Mouse (Mus musculus): ENCODE measurements around the gene Scube1. TPM values are rescaled to one million over a fixed set of nuclear protein-coding genes. Genes with fewer than 3 reads are reported as not detected.

Scube1 gene
- total and polyA plus RNA-seq, 3 experiments = not detected

DNA sequence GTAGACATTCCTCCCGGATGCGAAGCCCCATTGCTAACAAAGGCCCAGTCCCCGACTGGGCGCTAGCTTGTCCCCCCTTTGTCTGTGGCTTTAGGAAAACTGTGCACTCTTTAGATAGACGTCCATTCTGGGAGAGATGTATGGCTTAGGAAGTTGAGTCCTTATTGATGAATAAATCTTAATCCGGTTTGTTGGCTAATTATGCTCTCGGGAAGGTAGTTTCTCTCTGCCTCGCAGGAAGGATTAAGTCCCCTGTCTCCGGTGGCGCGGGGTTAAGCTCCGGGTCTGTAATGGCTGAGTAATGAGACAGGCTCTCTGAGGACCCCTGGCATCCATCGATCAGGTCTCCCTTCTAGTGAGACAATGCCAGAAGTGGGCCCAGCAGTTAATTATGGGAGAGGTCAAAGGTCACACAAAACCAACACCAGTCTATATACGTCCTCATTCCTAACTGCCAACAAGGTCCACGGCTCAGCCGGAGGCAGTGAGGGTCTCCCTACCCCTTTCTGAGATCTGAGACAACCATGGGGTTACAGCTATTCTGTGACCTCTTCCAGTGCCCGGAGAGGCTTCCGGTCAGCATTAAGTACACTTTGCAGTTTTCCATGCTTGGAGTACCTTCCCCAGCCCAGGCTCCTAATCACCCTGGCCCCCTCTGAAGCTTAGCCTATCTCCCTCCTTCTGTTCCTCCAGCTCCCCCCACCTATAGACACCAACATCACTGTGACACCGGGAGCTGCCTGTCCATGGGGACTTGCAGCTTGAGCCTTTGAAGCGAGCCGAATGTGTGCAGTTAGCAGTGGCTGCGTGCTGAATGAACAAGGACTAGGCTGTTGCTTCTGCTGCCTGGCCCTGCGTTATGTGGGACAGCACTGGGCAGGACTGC, 14.7 kb downstream of the Scube1 start:
- no peak overlapping the region for H3K4me3 ChIP-seq (ENCODE audit: control insufficient read depth in 1 of 2, insufficient read depth in 1 of 2, low read depth in 2 of 2, low read length in 2 of 2)
- H3K27me3 ChIP-seq (ENCODE audit: control insufficient read depth in 1 of 2, insufficient read depth in 2 of 2, low read length in 2 of 2) = no peaks in the 10 kb centered on the region
- no peak overlapping the region for H3K9ac ChIP-seq (ENCODE audit: control insufficient read depth, low read depth, low read length, poor library complexity, severe bottlenecking)
- H3K79me2 ChIP-seq (ENCODE audit: control insufficient read depth, insufficient read depth, low read length, poor library complexity) = no peaks in the 10 kb centered on the region
- DNase-seq (ENCODE audit: low read depth, low spot score) = no peak
- no peaks in the 10 kb centered on the region for H3K9me3 ChIP-seq (replicated peaks; ENCODE audit: insufficient read depth, low read length)
- H3K4me1 ChIP-seq (ENCODE audit: control insufficient read depth in 1 of 2, insufficient read depth in 2 of 2, low read length in 2 of 2) = no peaks in the 10 kb centered on the region
- no peaks in the 10 kb centered on the region for H3K36me3 ChIP-seq (ENCODE audit: control insufficient read depth in 1 of 2, insufficient read depth in 2 of 2, low read length in 2 of 2)
- no peak for TF ChIP-seq HCFC1 (IDR thresholded peaks at IDR 0.05; ENCODE audit: low read depth, low read length)
- H3K27ac ChIP-seq (ENCODE audit: control insufficient read depth, low read depth, low read length) = no peak overlapping the region

DNA sequence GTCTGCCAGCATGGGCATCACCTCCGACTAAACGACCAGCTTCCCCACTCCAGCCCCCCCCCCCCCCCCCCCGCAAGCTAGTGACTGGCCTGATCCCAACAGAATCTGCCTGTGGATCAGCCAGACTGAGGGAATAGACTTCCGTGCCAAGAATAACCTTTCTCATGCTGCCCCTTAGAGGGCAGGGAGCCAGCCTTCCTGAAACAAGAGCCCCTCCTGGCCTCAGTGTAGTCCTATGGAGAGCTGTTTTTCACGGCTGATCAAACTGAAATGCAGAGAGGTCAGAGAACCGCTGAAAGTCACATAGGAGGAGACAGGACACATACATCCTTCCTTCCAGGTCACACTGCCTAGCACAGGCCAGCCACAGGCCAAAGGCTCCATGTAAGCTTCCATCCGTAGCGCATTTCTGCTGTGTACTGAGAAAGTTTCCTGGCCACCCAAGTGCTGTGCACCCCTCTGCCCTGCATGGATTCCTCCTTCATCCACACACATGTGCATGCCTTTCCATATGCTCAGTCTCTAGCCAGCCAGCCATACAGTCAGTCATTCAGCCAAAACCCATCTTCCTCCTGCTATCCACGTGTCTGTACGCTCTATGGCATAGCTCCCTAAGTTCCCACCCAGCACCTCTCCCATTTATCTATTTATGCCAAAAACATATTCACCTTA, 18.2 kb downstream of the Scube1 start:
- no peaks in the 10 kb centered on the region for H3K4me1 ChIP-seq (ENCODE audit: control insufficient read depth in 1 of 2, insufficient read depth in 2 of 2, low read length in 2 of 2)
- H3K9ac ChIP-seq (ENCODE audit: control insufficient read depth, low read depth, low read length, poor library complexity, severe bottlenecking) = no peak overlapping the region
- H3K79me2 ChIP-seq (ENCODE audit: control insufficient read depth, insufficient read depth, low read length, poor library complexity) = no peaks in the 10 kb centered on the region
- TF ChIP-seq ZNF384 (IDR thresholded peaks at IDR 0.05; ENCODE audit: low read depth, low read length) = no peak
- no peak for TF ChIP-seq CHD2 (IDR thresholded peaks at IDR 0.05; ENCODE audit: low read length)
- TF ChIP-seq SIN3A (IDR thresholded peaks at IDR 0.05; ENCODE audit: low read length) = no peak
- no peak for TF ChIP-seq MYB (IDR thresholded peaks at IDR 0.05; ENCODE audit: low read depth, low read length)
- no peak for TF ChIP-seq MEF2A (IDR thresholded peaks at IDR 0.05; ENCODE audit: extremely low read depth, insufficient replicate concordance, low read depth, low read length, poor library complexity, severe bottlenecking)
- no peak for TF ChIP-seq POLR2A (IDR thresholded peaks at IDR 0.05; ENCODE audit: control insufficient read depth in 1 of 2, insufficient read depth in 1 of 2, low read depth in 1 of 2, low read length in 2 of 2, poor library complexity in 1 of 2)
- H3K27me3 ChIP-seq (ENCODE audit: control insufficient read depth in 1 of 2, insufficient read depth in 2 of 2, low read length in 2 of 2) = no peaks in the 10 kb centered on the region
- H3K27ac ChIP-seq (ENCODE audit: control insufficient read depth, low read depth, low read length) = no peak overlapping the region
- H3K9me3 ChIP-seq (replicated peaks; ENCODE audit: insufficient read depth, low read length) = no peaks in the 10 kb centered on the region
- no peak overlapping the region for H3K4me3 ChIP-seq (ENCODE audit: control insufficient read depth in 1 of 2, insufficient read depth in 1 of 2, low read depth in 2 of 2, low read length in 2 of 2)
- no peaks in the 10 kb centered on the region for H3K36me3 ChIP-seq (ENCODE audit: control insufficient read depth in 1 of 2, insufficient read depth in 2 of 2, low read length in 2 of 2)
- DNase-seq (ENCODE audit: low read depth, low spot score) = no peak

DNA sequence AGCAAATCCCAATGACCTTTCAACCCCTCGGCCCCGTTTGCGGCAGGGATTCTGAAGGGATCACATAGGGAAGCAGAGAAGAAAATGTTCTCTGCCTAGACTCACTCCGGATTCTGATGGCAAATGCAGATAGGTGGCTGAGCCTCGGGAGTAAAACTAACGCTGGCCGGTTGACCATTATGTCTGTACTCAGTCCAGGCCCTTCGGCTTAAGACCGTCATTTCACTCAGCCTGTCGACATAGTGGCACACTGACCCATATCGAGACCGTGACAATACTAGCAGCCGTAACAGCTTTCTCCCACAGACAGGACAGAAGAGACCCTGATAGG, 24.3 kb downstream of the Scube1 start:
- Histone ChIP-seq H3K9me3 (replicated peaks; ENCODE audit: insufficient read depth, low read length) (no peaks in the 10 kb centered on the region), H3K79me2 (ENCODE audit: control insufficient read depth, insufficient read depth, low read length, poor library complexity) (no peaks in the 10 kb centered on the region), H3K36me3 (ENCODE audit: control insufficient read depth in 1 of 2, insufficient read depth in 2 of 2, low read length in 2 of 2) (no peaks in the 10 kb centered on the region), H3K4me1 (ENCODE audit: control insufficient read depth in 1 of 2, insufficient read depth in 2 of 2, low read length in 2 of 2) (no peaks in the 10 kb centered on the region), H3K27ac (ENCODE audit: control insufficient read depth, low read depth, low read length) (no peak overlapping the region), H3K27me3 (ENCODE audit: control insufficient read depth in 1 of 2, insufficient read depth in 2 of 2, low read length in 2 of 2) (no peaks in the 10 kb centered on the region), H3K4me3 (ENCODE audit: control insufficient read depth in 1 of 2, insufficient read depth in 1 of 2, low read depth in 2 of 2, low read length in 2 of 2) (no peak overlapping the region), H3K9ac (ENCODE audit: control insufficient read depth, low read depth, low read length, poor library complexity, severe bottlenecking) (no peak overlapping the region)
- DNase-seq (ENCODE audit: low read depth, low spot score) = no peak
- TF ChIP-seq UBTF (IDR thresholded peaks at IDR 0.05; ENCODE audit: borderline replicate concordance, insufficient read depth, low read depth, low read length) (no peak), USF1 (IDR thresholded peaks at IDR 0.05; ENCODE audit: low read depth, low read length) (no peak), GABPA (IDR thresholded peaks at IDR 0.05; ENCODE audit: low read depth, low read length) (no peak), SIN3A (IDR thresholded peaks at IDR 0.05; ENCODE audit: low read length) (no peak), HCFC1 (IDR thresholded peaks at IDR 0.05; ENCODE audit: low read depth, low read length) (no peak), ZNF384 (IDR thresholded peaks at IDR 0.05; ENCODE audit: low read depth, low read length) (no peak), MAX (IDR thresholded peaks at IDR 0.05; ENCODE audit: low read length) (no peak), TAL1 (IDR thresholded peaks at IDR 0.05; ENCODE audit: low read length) (no peak), ZMIZ1 (IDR thresholded peaks at IDR 0.05; ENCODE audit: low read depth, low read length) (no peak), CHD1 (IDR thresholded peaks at IDR 0.05; ENCODE audit: low read depth, low read length) (no peak), MAZ (IDR thresholded peaks at IDR 0.05; ENCODE audit: low read depth, low read length) (no peak), RCOR1 (IDR thresholded peaks at IDR 0.05; ENCODE audit: low read depth, low read length) (no peak), NELFE (IDR thresholded peaks at IDR 0.05; ENCODE audit: low read depth, low read length) (no peak), ZC3H11A (IDR thresholded peaks at IDR 0.05; ENCODE audit: low read depth, low read length) (no peak)
